In the genomic region with DNA sequence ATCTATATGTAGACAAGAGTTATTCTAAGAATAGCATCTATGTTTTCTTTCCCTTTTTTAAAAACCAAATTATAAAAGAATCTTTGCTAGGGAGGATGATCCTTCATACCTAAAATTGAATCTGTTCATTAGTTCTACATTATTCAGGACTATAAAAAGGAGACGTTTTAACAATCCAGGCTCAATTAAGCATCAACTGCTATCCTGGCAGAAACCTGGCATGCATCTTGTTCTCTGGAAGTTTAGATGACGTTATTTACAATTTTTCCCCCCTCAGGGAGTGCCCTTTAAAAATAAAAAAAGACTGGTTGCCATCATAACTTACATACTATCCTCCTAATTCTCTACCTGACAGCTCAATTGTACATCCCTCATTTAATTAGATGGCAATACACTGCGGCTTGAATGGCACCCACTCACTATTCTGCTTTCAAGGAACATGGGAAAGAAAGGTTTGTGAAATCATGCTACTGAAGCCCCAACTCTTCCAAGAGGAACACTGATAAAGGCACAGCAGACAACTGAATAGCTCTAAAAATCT, we compare ENCODE assay signal across 18 mouse cellular contexts.
"Had no signal": no experiment of that assay in that cellular context is flagged by ENCODE, and none has a peak within 500 bp of the region (broad histone marks: within the 10 kb centered on the region; RNA-seq: fewer than 3 reads in every experiment).

No protein-coding gene starts in this region.

- ATAC-seq: midbrain, embryonic 16.5 days had no signal

- H3K9ac ChIP-seq: lung, embryonic 14.5 days; midbrain, embryonic 12.5 days; neural tube, embryonic 12.5 days; neural tube, embryonic 15.5 days had no signal

- H3K27ac ChIP-seq: midbrain, embryonic 10.5 days; midbrain, embryonic 12.5 days; neural tube, embryonic 12.5 days; neural tube, embryonic 15.5 days had no signal

- H3K4me1 ChIP-seq: midbrain, embryonic 10.5 days; midbrain, embryonic 12.5 days; neural tube, embryonic 12.5 days; neural tube, embryonic 15.5 days had no signal

- H3K9me3 ChIP-seq: midbrain, embryonic 10.5 days; midbrain, embryonic 12.5 days; neural tube, embryonic 12.5 days; neural tube, embryonic 15.5 days had no signal

- H3K4me3 ChIP-seq: midbrain, embryonic 10.5 days; midbrain, embryonic 12.5 days; myocyte; neural tube, embryonic 12.5 days; neural tube, embryonic 15.5 days had no signal

- H3K36me3 ChIP-seq: midbrain, embryonic 10.5 days; midbrain, embryonic 12.5 days; neural tube, embryonic 12.5 days; neural tube, embryonic 15.5 days had no signal

- H3K27me3 ChIP-seq: midbrain, embryonic 12.5 days; neural tube, embryonic 12.5 days; neural tube, embryonic 15.5 days had no signal

- DNase-seq: lung, adult 18-20 months; lung, embryonic 14.5 days; lung, postnatal 10 days; lung, postnatal 4 days; retina, postnatal 1 day; right cerebral cortex, adult 18-20 months; right cerebral cortex, postnatal 25 days; right cerebral cortex, postnatal 4 days; spleen, adult 18-20 months; thymus, adult 18-20 months; thymus, postnatal 14 days; thymus, postnatal 36 days had no signal

- H3K4me2 ChIP-seq: lung, embryonic 14.5 days; midbrain, embryonic 12.5 days; neural tube, embryonic 12.5 days; neural tube, embryonic 15.5 days had no signal
